Mouse (Mus musculus): ENCODE measurements around the gene Tut7.

Gene Tut7

GRCm38 (mm10) chr13:59775168-59775567, 47.8 kb downstream of the Tut7 start:
- in situ Hi-C loops (cut with MboI; ENCODE audit: unreplicated experiment in 2 of 2) = loop anchor here in 1 of 2 experiments (5.0 to 25.0 kb wide), 2 partner anchors 37 to 1613 kb away; partner anchors contain the start of gene Idnk

- in situ Hi-C loops (cut with MboI; ENCODE audit: unreplicated experiment in 2 of 2) = no loop called here
These were observed 51.7 kb downstream of the Tut7 start for GRCm38 (mm10) chr13:59771257-59771656.

- in situ Hi-C loops (cut with MboI; ENCODE audit: unreplicated experiment in 2 of 2) = no loop called here
These were observed 52.1 kb downstream of the Tut7 start for GRCm38 (mm10) chr13:59770847-59771246.

- in situ Hi-C loops (cut with MboI; ENCODE audit: unreplicated experiment in 2 of 2) = no loop called here
These were observed 52.8 kb downstream of the Tut7 start for GRCm38 (mm10) chr13:59770164-59770562.

GRCm38 (mm10) chr13:59769296-59770163, 53.4 kb downstream of the Tut7 start, which contains the start of gene Isca1:
Gene Isca1 (minus strand): TSS chr13:59769810.
- in situ Hi-C loops (cut with MboI; ENCODE audit: unreplicated experiment in 2 of 2) = no loop called here

- in situ Hi-C loops (cut with MboI; ENCODE audit: unreplicated experiment in 2 of 2) = no loop called here
These were observed 54.4 kb downstream of the Tut7 start for GRCm38 (mm10) chr13:59768531-59768930.

GRCm38 (mm10) chr13:59766786-59767515, 56.0 kb downstream of the Tut7 start:
- in situ Hi-C loops (cut with MboI; ENCODE audit: unreplicated experiment in 2 of 2) = no loop called here

- in situ Hi-C loops (cut with MboI; ENCODE audit: unreplicated experiment in 2 of 2) = no loop called here
These were observed 60.2 kb downstream of the Tut7 start for GRCm38 (mm10) chr13:59762791-59763190.

- in situ Hi-C loops (cut with MboI; ENCODE audit: unreplicated experiment in 2 of 2) = no loop called here
These were observed 66.0 kb downstream of the Tut7 start for GRCm38 (mm10) chr13:59756906-59757305.

- in situ Hi-C loops (cut with MboI; ENCODE audit: unreplicated experiment in 2 of 2) = no loop called here
These were observed 72.6 kb downstream of the Tut7 start for GRCm38 (mm10) chr13:59750310-59750709.

GRCm38 (mm10) chr13:59746711-59747110, 76.2 kb downstream of the Tut7 start, which contains the start of gene 1700014D04Rik:
Gene 1700014D04Rik (minus strand): TSS chr13:59746752.
- in situ Hi-C loops (cut with MboI; ENCODE audit: unreplicated experiment in 2 of 2) = loop anchor here (25.0 kb wide), 2 partner anchors 716 to 991 kb away; no protein-coding TSS in a partner anchor

GRCm38 (mm10) chr13:59746164-59746563, 76.8 kb downstream of the Tut7 start:
- in situ Hi-C loops (cut with MboI; ENCODE audit: unreplicated experiment in 2 of 2) = loop anchor here (25.0 kb wide), 2 partner anchors 716 to 991 kb away; no protein-coding TSS in a partner anchor

GRCm38 (mm10) chr13:59745462-59745861, 77.5 kb downstream of the Tut7 start:
- in situ Hi-C loops (cut with MboI; ENCODE audit: unreplicated experiment in 2 of 2) = loop anchor here (25.0 kb wide), 2 partner anchors 717 to 992 kb away; no protein-coding TSS in a partner anchor

GRCm38 (mm10) chr13:59741697-59742096, 81.2 kb downstream of the Tut7 start:
- in situ Hi-C loops (cut with MboI; ENCODE audit: unreplicated experiment in 2 of 2) = loop anchor here (25.0 kb wide), 2 partner anchors 721 to 996 kb away; no protein-coding TSS in a partner anchor

- in situ Hi-C loops (cut with MboI; ENCODE audit: unreplicated experiment in 2 of 2) = loop anchor here (25.0 kb wide), 2 partner anchors 721 to 996 kb away; no protein-coding TSS in a partner anchor
These were observed 81.9 kb downstream of the Tut7 start for GRCm38 (mm10) chr13:59741096-59741495.

GRCm38 (mm10) chr13:59739397-59739796, 83.5 kb downstream of the Tut7 start:
- in situ Hi-C loops (cut with MboI; ENCODE audit: unreplicated experiment in 2 of 2) = loop anchor here (25.0 kb wide), 2 partner anchors 723 to 998 kb away; no protein-coding TSS in a partner anchor

- in situ Hi-C loops (cut with MboI; ENCODE audit: unreplicated experiment in 2 of 2) = loop anchor here (25.0 kb wide), 2 partner anchors 724 to 999 kb away; no protein-coding TSS in a partner anchor
These were observed 84.5 kb downstream of the Tut7 start for GRCm38 (mm10) chr13:59738455-59738854.

GRCm38 (mm10) chr13:59735190-59735589, 87.8 kb downstream of the Tut7 start:
- in situ Hi-C loops (cut with MboI; ENCODE audit: unreplicated experiment in 2 of 2) = loop anchor here (25.0 kb wide), 2 partner anchors 727 to 1002 kb away; no protein-coding TSS in a partner anchor

- in situ Hi-C loops (cut with MboI; ENCODE audit: unreplicated experiment in 2 of 2) = loop anchor here (5.0 to 25.0 kb wide), 3 partner anchors 728 to 1097 kb away; no protein-coding TSS in a partner anchor
These were observed 88.6 kb downstream of the Tut7 start for GRCm38 (mm10) chr13:59734347-59734746.

- in situ Hi-C loops (cut with MboI; ENCODE audit: unreplicated experiment in 2 of 2) = loop anchor here (5.0 to 25.0 kb wide), 3 partner anchors 728 to 1097 kb away; no protein-coding TSS in a partner anchor
These were observed 89.0 kb downstream of the Tut7 start for GRCm38 (mm10) chr13:59733936-59734335.

Measured in v-Abl transformed pro-B cells (cell line).